Mouse (Mus musculus) spleen, adult 2 months (tissue): ENCODE measurements around the gene Tnni3.
A peak's percentile ranks its signal among the peaks of the same experiment; 100 is the strongest.

Experiments used
- CTCF ChIP-seq: fragments of 200-500 bp; IDR thresholded peaks from 2 replicates; pipeline ENCODE4 v1.5.1; 2011; ENCODE audit warnings: mild to moderate bottlenecking, inconsistent platforms; ENCODE audit not compliant: insufficient read depth, insufficient read length, insufficient replicate concordance; ENCODE audit errors: extremely low read depth
- POLR2A ChIP-seq: fragments of 200-500 bp; IDR thresholded peaks from 2 replicates; pipeline ENCODE4 v1.6.1; 2011; ENCODE audit warnings: low read depth, low read length, inconsistent platforms

- TF ChIP-seq POLR2A, result no peak
- peak; percentile 87 for TF ChIP-seq CTCF
Observed at GRCm38 (mm10) chr7:4513236-4513635, 10.8 kb downstream of the Tnni3 start.
